Mouse (Mus musculus) stomach, postnatal 0 days (tissue): Measurements from ENCODE around the gene Abl2. TPM values are rescaled to one million over a fixed set of nuclear protein-coding genes. Genes with fewer than 3 reads are reported as not detected.

Source experiments
- ATAC-seq: fragments of 200-750 bp; cut with Nextera tagmentation; 2 replicates; pipeline ENCODE4 v1.8.0; 2017; ENCODE audit not compliant: low FRiP score, low TSS enrichment
- DNase-seq: peaks from one replicate; pipeline ENCODE4 v3.0.0-alpha.2; 2016; ENCODE audit warnings: low spot score
- H3K27ac ChIP-seq: fragments of 300-500 bp; sonication (generic); replicated peaks from 2 replicates; pipeline ENCODE4 v1.5.1; 2014; ENCODE audit warnings: mild to moderate bottlenecking, control low read depth
- H3K27me3 ChIP-seq: fragments of 300-500 bp; sonication (generic); 2 replicates; pipeline ENCODE4 v1.6.1; 2014; ENCODE audit warnings: low read length; ENCODE audit not compliant: control insufficient read depth, insufficient read depth
- H3K36me3 ChIP-seq: fragments of 300-500 bp; sonication (generic); 2 replicates; pipeline ENCODE4 v1.6.1; 2014; ENCODE audit warnings: low read length, mixed read lengths; ENCODE audit not compliant: control insufficient read depth, insufficient read depth
- H3K4me1 ChIP-seq: fragments of 300-500 bp; sonication (generic); replicated peaks from 2 replicates; pipeline ENCODE4 v1.6.1; 2014; ENCODE audit warnings: antibody characterized with exemption; ENCODE audit not compliant: control insufficient read depth, insufficient read depth
- H3K4me2 ChIP-seq: fragments of 300-500 bp; sonication (generic); replicated peaks from 2 replicates; pipeline ENCODE4 v1.6.1; 2014; ENCODE audit warnings: low read depth, mild to moderate bottlenecking, control low read depth, moderate library complexity
- H3K4me3 ChIP-seq: fragments of 300-500 bp; sonication (generic); 2 replicates; pipeline ENCODE4 v1.5.1; 2014; ENCODE audit warnings: low read depth, low read length, control low read depth
- H3K9ac ChIP-seq: fragments of 300-500 bp; sonication (generic); 2 replicates; pipeline ENCODE4 v1.6.1; 2014; ENCODE audit warnings: mild to moderate bottlenecking, low read length, control low read depth, mixed read lengths
- H3K9me3 ChIP-seq: fragments of 300-500 bp; sonication (generic); 2 replicates; pipeline ENCODE4 v1.6.1; 2016; ENCODE audit warnings: low read length; ENCODE audit not compliant: control insufficient read depth
- CTCF ChIP-seq: IDR thresholded peaks from 2 replicates; pipeline ENCODE4 v1.5.1; 2016; ENCODE audit warnings: antibody characterized with exemption, low read depth, mild to moderate bottlenecking, moderate library complexity
- EP300 ChIP-seq: optimal IDR thresholded peaks from 2 replicates; pipeline ENCODE3; 2016; ENCODE audit warnings: antibody characterized with exemption
- WGBS: fragments of 180-500 bp; shearing (Covaris S2); extraction: QIAGEN DNeasy Blood & Tissue Kit; methylation state at CpG from one replicate; pipeline ENCODE4 v1.1.7; 2014; 5-methylcytosine and 5-hydroxymethylcytosine counted together
- polyA plus RNA-seq: library from polyadenylated mRNA; unstranded; fragments of >200 nt; fragmentation: Nextera tagmentation; extraction: Ambion mirVana; gene quantifications from 2 replicates; pipeline ENCODE4 v1.2.1, GENCODE M21; 2015

The Abl2 gene
- polyA plus RNA-seq, 1 experiment from 2014 or later = 1.4 TPM

DNA sequence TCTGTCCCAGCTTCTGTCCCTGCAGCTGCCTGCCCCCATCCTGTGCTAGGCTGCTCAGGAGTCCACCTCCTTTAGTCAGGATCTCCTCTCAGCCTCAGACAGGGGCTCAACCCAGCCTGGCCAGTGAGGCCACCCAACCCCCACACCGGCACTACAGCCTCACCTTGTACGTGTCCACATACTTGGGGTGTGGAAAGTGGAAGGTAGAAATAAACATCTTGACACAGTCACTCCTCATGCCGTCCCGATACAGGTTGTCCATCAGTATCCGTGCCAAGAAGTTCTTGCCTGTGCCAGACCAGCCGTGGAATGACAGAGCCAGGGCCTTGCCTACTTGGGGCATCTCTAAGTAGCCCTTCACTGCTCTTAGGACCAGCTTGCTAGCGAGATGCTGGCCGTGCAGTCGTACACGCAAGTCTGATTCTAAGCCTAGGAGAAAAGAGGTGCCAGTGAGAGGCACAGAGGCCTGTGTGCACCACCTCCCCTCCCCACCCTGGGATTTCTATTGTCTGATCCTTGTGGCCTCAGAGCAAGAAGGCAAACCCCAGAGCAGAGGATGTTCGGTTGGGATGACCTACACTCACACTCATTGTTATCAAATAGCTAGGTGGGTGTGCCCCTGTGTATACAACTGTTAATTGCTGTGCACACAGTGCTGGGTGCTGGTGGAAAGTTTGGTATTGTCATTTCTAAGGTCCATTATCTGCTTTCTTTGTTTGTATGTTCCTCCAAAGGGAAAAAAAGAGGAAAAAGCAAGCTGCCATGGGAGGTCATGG is 110.8 kb downstream of the Abl2 start:
- no peaks in the 10 kb centered on the region for H3K4me1 ChIP-seq
- DNase-seq = peak; percentile 56
- no peaks in the 10 kb centered on the region for H3K9me3 ChIP-seq
- TF ChIP-seq CTCF (no peak), EP300 (no peak)
- no peak overlapping the region for H3K4me2 ChIP-seq
- 30% methylated on average over 11 of the region's 11 CpGs for WGBS
- no peaks in the 10 kb centered on the region for H3K27me3 ChIP-seq
- H3K36me3 ChIP-seq = no peaks in the 10 kb centered on the region
- peak; percentile 52; the same call in 1 of the 2 replicates for ATAC-seq
- H3K27ac ChIP-seq = peak overlapping the region; percentile 69; the same call in 1 of the 2 replicates
- H3K4me3 ChIP-seq = no peak overlapping the region
- H3K9ac ChIP-seq = no peak overlapping the region

DNA sequence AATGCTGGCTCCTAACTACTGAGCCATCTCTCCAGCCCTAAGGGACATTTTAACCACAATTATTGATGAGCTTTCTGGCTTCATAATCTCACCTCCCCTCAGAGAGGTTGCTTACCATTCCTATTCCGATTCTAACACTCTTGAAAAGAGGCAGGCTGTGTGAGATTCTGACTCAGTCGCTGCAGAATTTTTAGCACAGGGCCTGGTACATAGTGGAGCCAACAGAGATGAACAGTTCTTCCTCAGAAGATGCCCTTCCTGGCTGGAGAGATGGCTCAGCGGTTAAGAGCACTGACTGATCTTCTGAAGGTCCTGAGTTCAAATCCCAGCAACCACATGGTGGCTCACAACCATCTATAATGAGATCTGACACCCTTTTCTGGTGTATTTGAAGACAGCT is 113.3 kb downstream of the Abl2 start:
- no peak overlapping the region for H3K4me3 ChIP-seq
- ATAC-seq = no peak
- no peak for DNase-seq
- no peak overlapping the region for H3K4me2 ChIP-seq
- H3K9me3 ChIP-seq = no peaks in the 10 kb centered on the region
- TF ChIP-seq EP300 = no peak
- no peak for TF ChIP-seq CTCF
- no peaks in the 10 kb centered on the region for H3K27me3 ChIP-seq
- no peak overlapping the region for H3K27ac ChIP-seq
- no peaks in the 10 kb centered on the region for H3K4me1 ChIP-seq
- no peak overlapping the region for H3K9ac ChIP-seq
- 94% methylated on average over 3 of the region's 3 CpGs for WGBS
- no peaks in the 10 kb centered on the region for H3K36me3 ChIP-seq

DNA sequence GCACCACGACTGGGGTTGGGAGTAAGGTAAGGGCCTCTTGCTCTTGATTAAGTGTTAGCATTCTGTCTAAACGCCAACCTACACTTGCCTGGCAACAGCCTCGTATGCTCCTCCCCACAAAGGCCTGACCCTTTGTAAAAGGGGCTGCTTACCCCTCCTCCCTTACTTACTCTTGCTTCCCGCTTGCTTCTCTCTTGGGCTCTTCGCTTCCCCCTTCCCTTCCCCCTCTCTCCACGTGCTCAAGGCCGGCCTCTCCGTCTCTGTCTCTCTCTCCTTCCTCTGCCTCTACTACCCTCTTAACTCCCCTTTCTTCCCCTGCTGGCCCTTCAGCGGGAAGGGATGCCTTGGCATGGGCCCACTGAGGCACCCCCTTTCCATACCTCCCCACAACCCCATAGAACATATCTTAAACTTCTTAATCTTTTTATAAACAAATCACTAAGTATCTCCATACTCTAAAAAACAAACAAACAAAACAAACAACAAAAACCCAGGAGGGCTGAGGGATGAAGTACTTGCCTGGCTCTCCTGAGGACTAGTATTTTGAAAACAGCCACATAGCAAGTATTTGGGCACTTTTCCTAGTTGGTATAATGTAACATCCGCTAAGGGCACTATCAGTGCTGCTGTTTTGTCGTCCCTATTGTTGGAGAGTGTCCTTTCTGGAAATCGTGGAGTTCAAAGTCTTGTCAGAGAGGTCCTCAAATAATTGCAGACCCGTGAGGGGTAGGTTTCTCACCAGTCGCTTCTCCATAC is 114.3 kb downstream of the Abl2 start:
- DNase-seq = no peak
- TF ChIP-seq CTCF (no peak), EP300 (no peak)
- H3K27me3 ChIP-seq = no peaks in the 10 kb centered on the region
- no peaks in the 10 kb centered on the region for H3K36me3 ChIP-seq
- H3K27ac ChIP-seq = no peak overlapping the region
- H3K4me2 ChIP-seq = peak overlapping the region; percentile 98
- H3K4me1 ChIP-seq = no peaks in the 10 kb centered on the region
- peak overlapping the region; percentile 70 for H3K9ac ChIP-seq
- H3K4me3 ChIP-seq = peak overlapping the region; percentile 64
- WGBS = 30% methylated on average over 14 of the region's 14 CpGs
- H3K9me3 ChIP-seq = no peaks in the 10 kb centered on the region
- ATAC-seq = no peak

DNA sequence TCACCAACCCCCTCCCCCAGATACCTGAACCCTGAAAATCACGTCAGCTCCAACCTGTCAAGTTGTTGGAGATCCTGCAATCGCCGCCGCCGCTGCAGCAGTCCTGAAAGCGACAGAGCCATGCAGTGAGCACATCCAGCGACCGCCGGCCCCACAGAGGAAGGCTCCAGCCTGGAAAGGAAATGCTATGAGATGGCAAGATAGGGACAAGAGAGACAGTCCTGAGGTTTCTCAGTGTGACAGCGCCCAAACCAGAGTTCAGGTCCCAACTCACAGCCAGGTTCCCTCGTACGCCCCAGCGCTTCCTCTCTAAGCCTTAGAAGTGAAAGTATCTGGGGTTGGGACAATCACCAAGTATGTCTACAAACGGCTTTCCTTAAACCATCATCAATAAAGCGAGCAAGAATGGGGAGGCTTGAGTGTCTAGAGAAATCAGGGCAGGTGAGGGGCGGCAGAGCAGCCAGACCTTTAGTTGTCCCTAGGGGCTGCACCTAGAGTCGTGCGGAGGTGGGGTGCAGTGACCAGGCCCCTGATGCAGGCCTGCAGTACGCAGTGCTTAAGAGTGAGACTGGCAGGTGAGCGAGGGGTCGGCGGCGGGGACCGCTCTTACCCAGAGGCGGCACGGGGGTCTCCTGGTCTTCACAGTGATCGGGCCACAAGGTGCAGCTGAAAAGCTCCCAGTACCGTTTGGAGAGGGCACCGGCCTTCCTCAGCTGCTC is 115.0 kb downstream of the Abl2 start:
- Histone ChIP-seq H3K9ac (peak overlapping the region; percentile 70), H3K4me2 (peak overlapping the region; percentile 98), H3K27ac (peak overlapping the region; percentile 69), H3K9me3 (no peaks in the 10 kb centered on the region), H3K36me3 (no peaks in the 10 kb centered on the region), H3K4me1 (no peaks in the 10 kb centered on the region), H3K27me3 (no peaks in the 10 kb centered on the region), H3K4me3 (peak overlapping the region; percentile 64)
- no peak for TF ChIP-seq EP300
- ATAC-seq (peak; percentile 5; the same call in 1 of the 2 replicates), DNase-seq (peak; percentile 48)
- 1% methylated on average over 29 of the region's 29 CpGs for WGBS

DNA sequence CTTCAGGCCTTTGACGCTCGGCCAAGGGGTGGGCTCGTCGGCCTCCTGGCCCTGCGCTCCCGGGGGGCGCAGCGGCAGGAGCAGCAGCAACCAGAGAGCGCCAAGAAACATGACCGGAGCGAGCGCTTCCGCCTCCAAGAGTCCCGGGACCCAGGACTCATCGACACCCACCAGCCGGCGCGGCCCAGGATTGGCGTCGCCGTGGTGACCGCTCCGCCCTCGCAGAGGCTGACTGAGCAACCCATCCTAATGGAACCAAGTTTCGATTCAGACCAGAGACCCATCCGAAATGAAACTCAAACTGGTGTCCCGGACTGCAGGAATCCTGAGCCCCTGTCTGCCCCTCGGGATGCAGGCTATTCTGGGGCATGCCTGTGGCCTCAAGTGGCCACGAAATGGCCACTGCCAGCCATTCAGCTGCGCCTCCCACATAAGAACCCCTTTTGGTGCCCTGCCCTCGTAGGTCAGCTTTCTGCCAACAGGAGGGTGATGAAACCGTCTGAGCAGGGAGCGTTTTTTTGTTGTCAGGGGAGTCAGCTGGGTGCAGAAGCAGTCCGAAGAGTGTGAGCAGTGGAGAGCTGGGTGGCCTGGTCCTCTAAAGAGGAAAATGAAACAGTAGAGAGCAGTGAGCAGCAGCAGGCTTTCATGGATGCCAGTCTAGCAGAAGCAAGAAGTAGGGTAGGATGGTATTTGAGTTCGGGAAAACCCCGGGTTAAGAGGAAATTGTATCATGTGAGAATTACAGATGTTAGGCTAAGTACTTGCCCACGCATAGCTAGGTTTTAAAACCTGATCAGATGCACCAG is 115.8 kb downstream of the Abl2 start, which contains the start of gene Tor3a:
Gene Tor3a, minus strand, starts transcription at position 162 of the 806 bp plus-strand sequence.
- Histone ChIP-seq H3K9ac (peak within 1 kb of the TSS; percentile 70), H3K36me3 (no peaks in the 10 kb centered on the region), H3K27me3 (no peaks in the 10 kb centered on the region), H3K4me2 (peak within 1 kb of the TSS; percentile 98), H3K27ac (peak within 1 kb of the TSS; percentile 69), H3K4me1 (no peaks in the 10 kb centered on the region), H3K4me3 (peak within 1 kb of the TSS; percentile 64), H3K9me3 (no peaks in the 10 kb centered on the region)
- no peak for TF ChIP-seq EP300
- TF ChIP-seq CTCF = no peak
- 8% methylated on average over 37 of the region's 37 CpGs for WGBS
- DNase-seq (peak; percentile 82), ATAC-seq (peak; percentile 81)
